Mouse (Mus musculus) embryonic fibroblast, embryonic 13.5 days (primary cell): ENCODE data around the gene Cdk19.

Source experiments
- CTCF ChIP-seq: IDR thresholded peaks from 2 replicates; pipeline ENCODE4 v1.5.1; 2011; ENCODE audit warnings: mild to moderate bottlenecking, control low read depth, low read length, moderate library complexity, borderline replicate concordance; ENCODE audit not compliant: insufficient read depth
- POLR2A ChIP-seq: IDR thresholded peaks from 2 replicates; pipeline ENCODE4 v1.6.1; 2011; ENCODE audit warnings: low read depth, mild to moderate bottlenecking, control low read depth, low read length, moderate library complexity

DNA sequence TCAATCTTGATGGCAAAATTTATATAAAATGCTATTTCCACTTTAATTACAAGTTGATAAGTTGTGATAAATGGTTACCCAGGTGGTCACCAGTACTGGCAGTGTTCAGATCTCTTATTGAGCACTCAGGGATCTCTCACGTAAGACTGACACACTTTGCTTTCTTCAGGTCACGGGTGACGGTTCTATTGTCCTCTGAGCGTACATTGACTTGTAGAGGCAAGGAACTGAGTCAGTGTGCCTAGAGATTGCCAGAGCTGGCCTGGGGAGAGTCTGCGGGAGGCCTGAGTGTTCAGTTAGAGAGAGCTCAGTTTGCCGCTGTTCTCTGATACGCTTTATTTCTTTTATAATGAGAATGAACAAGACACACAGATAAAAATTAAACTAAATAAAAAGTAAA, 104.0 kb downstream of the Cdk19 start:
- TF ChIP-seq CTCF = no peak
- no peak for TF ChIP-seq POLR2A
